Mouse (Mus musculus) embryonic facial prominence, embryonic 15.5 days (tissue): Measurements from ENCODE around the gene Ubl4b. TPM values are rescaled to one million over a fixed set of nuclear protein-coding genes. Genes with fewer than 3 reads are reported as not detected.

ENCODE experiments used
- ATAC-seq: fragments of 200-750 bp; cut with Nextera tagmentation; 2 replicates; pipeline ENCODE4 v1.8.0; 2017; ENCODE audit warnings: low read depth, moderate TSS enrichment; ENCODE audit not compliant: insufficient number of reproducible peaks, low FRiP score, low TSS enrichment
- H3K27ac ChIP-seq: fragments of 300-500 bp; sonication (generic); replicated peaks from 2 replicates; pipeline ENCODE4 v1.5.1; 2015; ENCODE audit warnings: mild to moderate bottlenecking, inconsistent platforms
- H3K27me3 ChIP-seq: fragments of 300-500 bp; sonication (generic); 2 replicates; pipeline ENCODE4 v1.6.1; 2015; ENCODE audit warnings: inconsistent platforms
- H3K36me3 ChIP-seq: fragments of 300-500 bp; sonication (generic); 2 replicates; pipeline ENCODE4 v1.6.1; 2015; ENCODE audit warnings: mild to moderate bottlenecking, inconsistent platforms
- H3K4me1 ChIP-seq: fragments of 300-500 bp; sonication (generic); 2 replicates; pipeline ENCODE4 v1.6.1; 2015; ENCODE audit warnings: inconsistent platforms
- H3K4me2 ChIP-seq: fragments of 300-500 bp; sonication (generic); replicated peaks from 2 replicates; pipeline ENCODE4 v1.6.1; 2015; ENCODE audit warnings: mild to moderate bottlenecking, inconsistent platforms
- H3K4me3 ChIP-seq: fragments of 300-500 bp; sonication (generic); replicated peaks from 2 replicates; pipeline ENCODE4 v1.5.1; 2015; ENCODE audit warnings: mild to moderate bottlenecking, inconsistent platforms
- H3K9ac ChIP-seq: fragments of 300-500 bp; sonication (generic); 2 replicates; pipeline ENCODE4 v1.6.1; 2015; ENCODE audit warnings: inconsistent platforms
- H3K9me3 ChIP-seq: fragments of 300-500 bp; sonication (generic); replicated peaks from 2 replicates; pipeline ENCODE4 v1.6.1; 2016; ENCODE audit warnings: inconsistent platforms
- WGBS: fragments of 180-500 bp; shearing (Covaris S2); methylation state at CpG from one replicate; pipeline ENCODE4 v1.1.7; 2015; 5-methylcytosine and 5-hydroxymethylcytosine counted together
- polyA plus RNA-seq: library from polyadenylated mRNA; unstranded; fragments of >200 nt; fragmentation: Nextera tagmentation; extraction: Ambion mirVana; gene quantifications from 2 replicates; pipeline ENCODE4 v1.2.1, GENCODE M21; 2015

Gene Ubl4b
- polyA plus RNA-seq, result 0.12 TPM in 1 of 2 replicates, not detected in the other

DNA sequence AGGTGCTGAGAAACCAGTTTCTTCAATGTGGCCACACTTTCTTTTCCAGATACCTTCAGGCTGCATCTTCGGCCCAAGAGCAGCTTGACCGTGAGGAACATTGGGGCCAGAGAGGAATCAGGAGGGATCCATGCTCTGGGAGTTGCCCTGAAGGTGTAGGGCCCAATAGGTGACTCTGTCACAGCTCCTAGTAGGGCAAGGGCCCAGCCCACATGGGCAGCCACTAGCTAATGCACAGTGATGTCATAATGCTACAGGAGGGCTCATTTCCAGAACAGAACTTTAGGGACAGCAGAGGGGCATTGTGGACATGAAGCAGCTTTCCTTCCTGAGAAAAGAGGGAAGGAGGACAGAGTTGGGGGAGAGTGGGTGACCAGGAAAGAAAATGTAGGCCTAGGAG lies at the start of gene Ubl4b:
TSS of gene Ubl4b (minus strand) at position 232 of the 400 bp plus-strand sequence.
- 90% methylated on average over 2 of the region's 2 CpGs for WGBS
- Histone ChIP-seq H3K4me3 (no peak within 1 kb of the TSS), H3K4me2 (no peak within 1 kb of the TSS), H3K36me3 (no peaks in the 10 kb centered on the region), H3K27ac (no peak within 1 kb of the TSS), H3K9ac (no peak within 1 kb of the TSS), H3K9me3 (no peaks in the 10 kb centered on the region), H3K4me1 (peaks cover 1% of the 10 kb centered on the region; the same call in 1 of the 2 replicates), H3K27me3 (0 out of 2 replicates have a peak, but pooled peaks cover 4% of the 10 kb centered on the region)
- no peak for ATAC-seq

DNA sequence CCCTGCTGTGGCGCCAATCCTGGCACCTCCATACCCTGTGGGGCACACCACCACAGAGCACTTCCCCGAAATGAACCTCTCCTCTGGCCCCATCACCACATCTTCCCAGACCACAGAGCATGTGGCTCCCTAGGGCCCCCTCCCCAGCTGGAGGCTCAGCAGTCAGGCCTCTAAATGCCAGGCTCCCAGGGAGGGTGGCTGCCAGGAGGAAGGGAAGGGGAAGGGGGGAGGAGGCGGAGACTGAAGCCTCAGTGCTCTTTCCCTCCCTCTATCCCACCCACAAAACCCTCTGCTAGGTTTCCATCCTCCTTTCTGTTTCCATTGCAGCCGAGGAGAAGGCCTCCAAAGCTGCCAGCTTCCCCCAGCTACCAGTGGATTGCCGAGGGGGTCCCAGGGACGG lies 45.3 kb upstream of the Ubl4b start:
- peaks cover 34% of the 10 kb centered on the region for H3K4me1 ChIP-seq
- ATAC-seq, result peak; percentile 76
- H3K9me3 ChIP-seq, result no peaks in the 10 kb centered on the region
- H3K36me3 ChIP-seq, result no peaks in the 10 kb centered on the region
- 35% methylated on average over 6 of the region's 6 CpGs for WGBS
- peak overlapping the region; percentile 56 for H3K27ac ChIP-seq
- peak overlapping the region; percentile 19; the same call in 1 of the 2 replicates for H3K4me3 ChIP-seq
- H3K4me2 ChIP-seq, result peak overlapping the region; percentile 16
- H3K27me3 ChIP-seq, result peaks cover 49% of the 10 kb centered on the region
- no peak overlapping the region for H3K9ac ChIP-seq

GRCm38 (mm10) chr3:107597586-107598389 lies 42.9 kb upstream of the Ubl4b start:
- no peak for ATAC-seq
- Histone ChIP-seq H3K9me3 (no peaks in the 10 kb centered on the region), H3K9ac (no peak overlapping the region), H3K4me2 (peak overlapping the region; percentile 65; the same call in 1 of the 2 replicates), H3K36me3 (no peaks in the 10 kb centered on the region), H3K4me3 (peak overlapping the region; percentile 56), H3K4me1 (peaks cover 44% of the 10 kb centered on the region), H3K27me3 (peaks cover 71% of the 10 kb centered on the region), H3K27ac (0 out of 2 replicates have a peak overlapping the region, but pooled peaks have one; percentile 28)
- WGBS, result 15% methylated on average over 22 of the region's 22 CpGs

GRCm38 (mm10) chr3:107597134-107597533 lies 42.3 kb upstream of the Ubl4b start:
- H3K27me3 ChIP-seq, result peaks cover 78% of the 10 kb centered on the region
- H3K4me1 ChIP-seq, result peaks cover 44% of the 10 kb centered on the region
- H3K36me3 ChIP-seq, result no peaks in the 10 kb centered on the region
- peak overlapping the region; percentile 65 for H3K4me2 ChIP-seq
- no peak overlapping the region for H3K27ac ChIP-seq
- no peaks in the 10 kb centered on the region for H3K9me3 ChIP-seq
- no peak for ATAC-seq
- WGBS, result 8% methylated on average over 21 of the region's 24 CpGs
- no peak overlapping the region for H3K9ac ChIP-seq
- peak overlapping the region; percentile 56 for H3K4me3 ChIP-seq

GRCm38 (mm10) chr3:107596559-107596958 lies 41.7 kb upstream of the Ubl4b start:
- ATAC-seq, result no peak
- peaks cover 44% of the 10 kb centered on the region for H3K4me1 ChIP-seq
- H3K36me3 ChIP-seq, result no peaks in the 10 kb centered on the region
- H3K4me3 ChIP-seq, result peak overlapping the region; percentile 56
- H3K27ac ChIP-seq, result no peak overlapping the region
- 3% methylated on average over 26 of the region's 26 CpGs for WGBS
- no peak overlapping the region for H3K9ac ChIP-seq
- H3K27me3 ChIP-seq, result peaks cover 82% of the 10 kb centered on the region
- no peaks in the 10 kb centered on the region for H3K9me3 ChIP-seq
- peak overlapping the region; percentile 65 for H3K4me2 ChIP-seq

DNA sequence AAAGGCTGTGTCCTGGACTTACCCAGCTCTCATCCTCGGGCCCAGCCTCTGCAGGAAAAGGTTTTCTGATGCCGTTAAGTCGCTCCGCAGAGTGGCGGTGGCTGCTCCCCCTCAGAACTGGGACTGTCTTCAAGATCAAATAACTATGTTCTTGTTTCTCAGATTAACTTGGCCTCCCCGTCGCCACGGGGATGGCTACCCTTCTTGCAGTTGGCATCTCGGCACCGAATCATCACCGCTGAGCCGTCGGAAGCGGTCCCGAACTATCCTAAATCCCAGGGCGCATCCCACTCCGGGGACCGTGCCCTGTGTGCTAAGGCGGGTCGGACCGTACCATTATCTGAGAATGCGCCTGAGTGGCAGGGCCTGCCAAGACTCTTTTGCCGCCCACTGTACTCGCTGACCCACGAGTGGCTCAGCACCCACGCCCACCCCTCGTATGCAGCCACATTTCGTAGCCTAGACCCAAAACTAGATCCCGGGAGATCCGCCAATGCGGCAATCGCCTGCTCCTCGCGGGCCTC lies 41.1 kb upstream of the Ubl4b start:
- Histone ChIP-seq H3K9ac (peak overlapping the region; percentile 39), H3K4me2 (peak overlapping the region; percentile 65), H3K27me3 (peaks cover 87% of the 10 kb centered on the region), H3K4me3 (peak overlapping the region; percentile 56), H3K9me3 (no peaks in the 10 kb centered on the region), H3K36me3 (no peaks in the 10 kb centered on the region), H3K4me1 (peaks cover 44% of the 10 kb centered on the region), H3K27ac (peak overlapping the region; percentile 82)
- 1% methylated on average over 34 of the region's 34 CpGs for WGBS
- no peak for ATAC-seq

DNA sequence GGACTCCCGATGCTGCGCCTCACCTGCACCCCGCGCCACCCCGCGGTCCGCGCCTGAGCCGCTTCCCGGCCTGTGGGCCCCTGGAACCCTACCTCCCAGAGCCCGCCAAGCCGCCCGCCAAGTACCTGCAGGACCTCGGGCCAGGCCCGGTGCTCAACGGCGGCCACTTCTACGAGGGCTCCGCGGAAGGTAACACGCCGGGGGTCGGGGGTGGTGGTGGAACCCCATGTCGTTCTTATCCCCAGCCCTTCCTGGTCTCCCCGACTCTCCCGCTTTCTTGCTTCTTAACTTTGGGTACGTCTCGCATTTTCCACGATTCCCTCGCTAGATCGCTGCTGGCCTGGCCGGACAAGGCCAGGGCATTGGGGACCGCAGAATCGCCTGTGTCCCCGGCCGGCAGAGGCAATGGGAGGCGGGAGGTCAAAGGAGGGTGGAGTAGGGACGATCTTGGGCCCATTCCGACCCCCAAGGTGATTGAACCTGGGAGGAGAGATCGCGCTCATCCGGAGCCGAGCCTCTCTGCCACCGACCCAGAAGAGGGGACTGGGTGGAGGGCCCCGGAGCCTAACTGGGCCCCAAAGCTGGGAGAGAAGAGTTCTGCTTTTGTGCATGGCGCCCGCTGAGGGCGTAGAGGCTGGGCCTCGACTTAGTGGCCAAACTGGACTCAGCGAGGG lies 40.5 kb upstream of the Ubl4b start:
- Histone ChIP-seq H3K4me1 (peaks cover 42% of the 10 kb centered on the region), H3K27me3 (peaks cover 83% of the 10 kb centered on the region), H3K27ac (peak overlapping the region; percentile 82), H3K9me3 (no peaks in the 10 kb centered on the region), H3K4me2 (peak overlapping the region; percentile 65), H3K36me3 (no peaks in the 10 kb centered on the region), H3K4me3 (peak overlapping the region; percentile 56), H3K9ac (peak overlapping the region; percentile 39)
- no peak for ATAC-seq
- WGBS, result under 1% methylated on average over 50 of the region's 50 CpGs

GRCm38 (mm10) chr3:107594662-107595263 lies 39.9 kb upstream of the Ubl4b start, which contains the start of gene Alx3:
Gene Alx3 (plus strand): TSS chr3:107595031.
- under 1% methylated on average over 38 of the region's 46 CpGs for WGBS
- Histone ChIP-seq H3K4me3 (peak within 1 kb of the TSS; percentile 56), H3K36me3 (no peaks in the 10 kb centered on the region), H3K9ac (peak within 1 kb of the TSS; percentile 39), H3K27ac (peak within 1 kb of the TSS; percentile 82), H3K4me1 (peaks cover 38% of the 10 kb centered on the region), H3K9me3 (no peaks in the 10 kb centered on the region), H3K4me2 (peak within 1 kb of the TSS; percentile 65), H3K27me3 (peaks cover 82% of the 10 kb centered on the region)
- peak; percentile 72 for ATAC-seq

DNA sequence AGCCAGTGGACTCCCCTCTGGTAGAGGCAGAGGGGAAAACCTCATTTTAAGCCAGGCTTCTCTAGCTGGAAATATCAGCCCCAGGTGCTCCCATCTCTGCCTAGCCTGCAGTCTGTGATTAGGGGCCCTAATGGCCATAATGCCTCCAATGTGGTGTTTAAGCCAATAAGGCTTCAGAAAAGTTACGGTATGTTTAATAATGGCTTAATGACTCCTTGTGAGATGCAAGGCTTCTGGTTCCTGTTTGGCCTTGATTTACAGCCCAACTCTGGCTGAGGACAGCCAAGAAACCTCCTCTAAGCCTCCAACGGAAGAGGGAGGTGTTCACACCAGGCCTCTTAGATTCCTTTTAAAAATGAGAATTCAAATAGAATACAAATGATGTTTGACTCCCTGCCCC lies 38.8 kb upstream of the Ubl4b start:
- no peak for ATAC-seq

DNA sequence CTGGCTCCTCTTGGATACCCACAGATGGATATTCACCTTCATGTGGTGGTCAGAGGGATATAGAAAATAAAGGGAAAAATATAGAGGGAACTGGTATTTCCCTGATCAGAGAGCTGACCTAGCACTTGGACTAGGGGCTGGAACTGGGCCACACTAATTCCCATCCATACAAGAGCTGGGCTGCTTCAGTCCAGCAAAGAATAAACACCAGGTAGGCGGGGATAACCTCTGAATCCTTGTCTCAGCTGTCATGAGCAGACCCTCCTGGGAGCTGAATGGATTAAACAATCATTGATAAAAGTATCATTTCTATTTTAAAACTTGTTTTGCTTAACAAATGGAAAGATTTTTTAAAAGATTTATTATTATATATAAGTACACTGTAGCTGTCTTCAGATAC lies 36.7 kb upstream of the Ubl4b start:
- Histone ChIP-seq H3K27me3 (peaks cover 79% of the 10 kb centered on the region), H3K27ac (no peak overlapping the region), H3K9me3 (no peaks in the 10 kb centered on the region), H3K4me2 (no peak overlapping the region), H3K4me3 (no peak overlapping the region), H3K9ac (no peak overlapping the region), H3K4me1 (peaks cover 29% of the 10 kb centered on the region), H3K36me3 (no peaks in the 10 kb centered on the region)
- ATAC-seq, result no peak
- 74% methylated on average over 1 of the region's 1 CpGs for WGBS

More for the DNA sequence above, 38.8 kb upstream of the Ubl4b start:
- Histone ChIP-seq H3K9me3 (no peaks in the 10 kb centered on the region), H3K4me2 (peak overlapping the region; percentile 4; the same call in 1 of the 2 replicates), H3K4me3 (no peak overlapping the region), H3K27ac (no peak overlapping the region), H3K9ac (no peak overlapping the region), H3K36me3 (no peaks in the 10 kb centered on the region), H3K4me1 (peaks cover 30% of the 10 kb centered on the region), H3K27me3 (peaks cover 75% of the 10 kb centered on the region)
- WGBS, result 42% methylated on average over 2 of the region's 2 CpGs

GRCm38 (mm10) chr3:107586504-107586903 lies 31.6 kb upstream of the Ubl4b start:
- Histone ChIP-seq H3K4me2 (no peak overlapping the region), H3K4me1 (peaks cover 20% of the 10 kb centered on the region), H3K9ac (no peak overlapping the region), H3K36me3 (no peaks in the 10 kb centered on the region), H3K27me3 (peaks cover 75% of the 10 kb centered on the region), H3K4me3 (no peak overlapping the region), H3K27ac (no peak overlapping the region), H3K9me3 (no peaks in the 10 kb centered on the region)
- WGBS, result 46% methylated on average over 6 of the region's 6 CpGs
- no peak for ATAC-seq
